Mouse (Mus musculus) cerebellum, postnatal 4 days (tissue): ENCODE data around the gene Itih2.
A peak's percentile ranks its signal among the peaks of the same experiment; 100 is the strongest.

Experiments
- DNase-seq, 2 experiments: peaks; one replicate each; pipeline ENCODE4 v3.0.0; 2022; ENCODE audit warnings: low spot score in 2 of 2, mixed read lengths in 1 of 2

The Itih2 gene

DNA sequence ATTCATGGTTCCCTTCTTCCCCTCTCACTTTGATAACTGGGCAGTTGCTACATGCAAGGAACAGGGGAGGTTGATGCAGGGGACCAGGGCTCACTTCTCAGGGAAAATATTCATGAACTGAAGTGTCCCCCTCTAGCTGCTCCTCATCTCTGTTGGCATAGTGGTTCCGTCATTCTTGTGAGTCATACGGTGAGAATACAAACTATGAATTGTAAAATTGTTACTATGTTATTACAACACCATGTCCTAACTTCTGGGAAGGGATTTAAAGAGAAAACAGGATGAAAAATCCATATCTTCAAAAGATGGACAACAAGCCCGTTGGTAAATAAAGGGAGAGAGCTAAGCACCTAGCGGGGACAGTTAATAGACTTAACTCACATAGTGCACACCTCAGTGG, at the start of gene Itih2:
Gene Itih2, minus strand, starts transcription at position 101 of the 400 bp plus-strand sequence.
- DNase-seq, result no peak

DNA sequence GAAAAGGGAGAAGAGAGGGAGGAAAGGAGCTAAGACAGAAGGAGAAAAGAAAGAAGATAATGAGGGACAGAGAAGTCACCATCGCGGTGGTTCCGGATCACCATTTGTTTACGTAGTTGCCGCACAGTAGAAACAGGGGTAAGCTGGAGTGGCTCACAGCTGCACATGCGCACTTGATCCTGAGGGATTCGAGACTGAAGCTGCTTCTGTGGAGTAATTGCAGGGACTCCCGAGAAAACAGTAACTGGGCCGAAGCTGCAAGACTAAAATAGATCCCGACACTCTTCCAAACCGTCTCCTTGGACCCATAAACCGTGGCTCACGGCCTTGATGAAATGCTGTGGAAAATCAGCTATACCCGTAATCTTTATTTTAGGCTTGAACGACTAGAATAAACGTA, 38.8 kb upstream of the Itih2 start:
- no peak for DNase-seq

DNA sequence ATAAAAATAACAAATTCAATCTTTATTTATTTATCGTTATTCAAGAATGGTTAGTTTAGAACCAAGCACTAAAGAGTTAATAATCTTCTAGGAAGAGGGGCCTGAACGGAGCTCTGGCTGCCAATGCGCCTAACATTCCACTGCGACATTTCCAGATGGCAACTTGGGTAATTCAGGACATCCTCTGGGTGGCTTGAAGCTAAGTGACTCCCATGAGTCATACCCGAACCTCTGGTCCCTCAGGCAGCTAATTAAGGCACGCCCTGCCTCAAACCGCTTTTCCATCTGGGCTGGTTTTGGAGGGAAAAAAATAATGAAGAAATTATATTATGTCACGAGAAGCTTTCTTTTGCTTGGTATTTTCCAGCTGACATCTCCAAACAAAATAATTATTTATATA, 36.8 kb upstream of the Itih2 start:
- no peak for DNase-seq

DNA sequence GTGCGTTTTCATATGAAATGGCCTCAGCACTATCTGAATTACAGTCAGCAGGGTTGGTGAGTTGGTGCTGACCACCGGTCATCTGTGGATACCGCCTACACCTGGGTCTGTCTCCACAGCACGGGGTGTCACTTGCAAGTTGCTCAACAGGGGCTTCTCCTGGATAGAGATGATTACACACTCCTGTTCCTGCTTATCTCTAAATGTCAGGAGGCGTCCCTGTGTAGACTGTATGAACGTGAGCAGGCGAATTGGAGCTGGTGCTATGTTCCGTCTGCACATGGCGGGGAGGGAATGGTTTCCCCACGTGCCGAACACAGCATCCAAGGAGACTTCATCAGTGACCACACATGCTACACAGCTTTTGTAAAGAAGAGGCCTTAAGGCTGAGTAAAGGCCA, 36.1 kb upstream of the Itih2 start:
- no peak for DNase-seq

DNA sequence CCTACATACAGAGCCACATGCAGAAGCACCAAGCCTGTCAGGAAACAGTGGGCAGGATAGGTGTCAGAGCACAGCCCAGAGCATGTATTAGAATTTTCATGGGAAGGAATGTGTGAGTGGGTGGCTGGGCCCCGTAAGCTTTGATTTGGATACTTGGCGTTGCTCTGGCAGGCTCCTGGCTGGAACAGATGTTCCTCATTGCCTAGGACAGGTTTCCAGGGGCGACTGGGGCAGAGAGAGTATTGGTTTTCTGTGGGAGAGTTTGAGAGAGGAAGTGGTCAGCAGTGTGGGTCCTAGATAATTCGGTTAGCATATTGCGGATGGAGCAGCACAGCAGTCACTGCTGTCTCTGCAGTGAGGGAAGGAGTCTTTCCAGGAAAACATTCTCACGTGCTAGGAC, 35.4 kb upstream of the Itih2 start:
- no peak for DNase-seq

DNA sequence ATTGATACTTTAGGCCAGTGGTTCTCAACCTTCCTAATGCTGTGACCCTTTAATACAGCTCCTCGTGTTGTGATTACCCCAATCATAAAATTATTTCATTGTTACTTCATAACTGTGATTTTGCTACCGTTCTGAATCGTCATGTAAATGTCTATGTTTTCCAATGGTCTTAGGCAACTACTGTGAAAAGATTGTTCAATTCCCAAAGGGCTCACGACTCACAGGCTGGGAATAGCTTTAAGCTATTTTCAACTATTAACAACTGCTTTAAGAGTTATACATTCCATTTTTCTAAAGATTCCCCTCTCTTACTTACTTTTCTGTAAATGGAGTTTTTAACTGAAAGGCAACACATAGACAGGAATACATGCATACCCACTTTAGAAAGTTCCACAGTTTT, 30.8 kb upstream of the Itih2 start:
- no peak for DNase-seq

DNA sequence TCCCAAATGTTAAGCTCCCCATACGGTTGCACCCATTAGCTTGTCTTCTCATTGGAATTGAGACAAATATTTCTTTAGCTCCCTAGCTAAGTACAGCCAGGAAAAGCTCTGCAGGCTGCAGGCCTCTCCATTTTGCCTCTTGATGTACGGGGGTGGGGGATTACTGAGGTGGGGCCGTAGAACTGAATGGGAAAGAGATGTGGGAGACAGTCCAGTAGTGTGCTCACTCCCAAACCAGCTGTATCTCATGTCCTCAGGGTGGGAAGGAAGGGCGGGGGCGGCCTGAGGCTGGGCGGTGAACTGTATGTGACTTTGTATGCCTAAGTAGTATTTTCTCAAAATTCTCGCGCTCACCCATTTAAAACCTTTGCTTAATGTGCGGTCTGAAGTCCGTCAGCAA, 26.0 kb upstream of the Itih2 start:
- DNase-seq, result no peak

GRCm38 (mm10) chr2:10153201-10154075, 22.2 kb upstream of the Itih2 start, which contains the start of gene Itih5:
TSS of gene Itih5 (plus strand) at chr2:10153571.
- peak in 1 of 2 experiments; percentile 18 for DNase-seq

- DNase-seq, result no peak
Measured at GRCm38 (mm10) chr2:10152590-10152989, 21.4 kb upstream of the Itih2 start.

GRCm38 (mm10) chr2:10147176-10147575, 16.0 kb upstream of the Itih2 start:
- DNase-seq, result no peak

- DNase-seq, result no peak
Measured at GRCm38 (mm10) chr2:10145514-10145913, 14.3 kb upstream of the Itih2 start.

DNA sequence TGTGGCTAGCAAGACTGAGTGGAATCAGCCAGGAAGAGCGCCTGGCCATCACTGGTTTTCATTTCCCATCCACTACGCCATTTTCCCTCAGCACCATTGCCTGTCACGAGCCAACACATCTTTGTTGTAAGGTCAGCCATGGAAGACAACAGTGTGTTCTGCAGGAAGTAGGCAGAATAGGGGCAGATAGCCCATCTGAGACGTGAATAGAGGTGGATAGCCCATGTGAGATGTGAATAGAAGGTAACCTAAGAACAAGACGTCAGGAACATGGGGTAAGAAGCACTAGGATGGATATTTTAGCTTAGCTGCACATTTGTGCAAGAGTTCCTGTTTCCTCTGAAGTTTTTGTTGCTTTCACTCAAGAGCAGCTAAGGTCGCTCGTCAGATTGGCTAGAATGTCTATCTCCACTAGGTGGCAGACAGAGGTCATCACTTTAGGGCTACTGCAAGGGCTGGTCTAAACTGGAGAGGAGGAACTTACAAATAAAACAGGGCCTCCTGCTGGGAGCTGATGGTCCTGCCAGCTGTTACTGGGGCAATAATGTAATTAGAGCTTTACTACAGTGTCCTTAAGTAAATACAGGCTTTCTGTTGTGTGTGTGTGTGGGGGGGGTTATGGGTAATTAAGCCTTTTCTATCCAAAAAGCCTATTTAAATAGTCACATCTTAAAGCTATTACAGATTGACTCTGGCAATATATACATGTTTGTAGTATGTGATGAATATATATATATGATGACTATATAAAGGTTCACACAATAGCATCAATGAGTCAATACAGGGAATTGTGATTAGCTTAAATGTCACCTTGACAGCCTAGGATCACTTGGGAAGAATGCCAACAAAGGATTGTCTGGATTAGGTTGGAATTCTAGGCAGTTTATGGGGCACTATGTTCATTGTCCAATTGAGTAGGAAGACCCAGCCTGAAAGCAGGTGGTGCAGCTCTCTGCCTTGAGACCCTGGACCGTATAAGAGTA, 11.6 kb upstream of the Itih2 start:
- DNase-seq, result peak in 1 of 2 experiments; percentile 71

DNA sequence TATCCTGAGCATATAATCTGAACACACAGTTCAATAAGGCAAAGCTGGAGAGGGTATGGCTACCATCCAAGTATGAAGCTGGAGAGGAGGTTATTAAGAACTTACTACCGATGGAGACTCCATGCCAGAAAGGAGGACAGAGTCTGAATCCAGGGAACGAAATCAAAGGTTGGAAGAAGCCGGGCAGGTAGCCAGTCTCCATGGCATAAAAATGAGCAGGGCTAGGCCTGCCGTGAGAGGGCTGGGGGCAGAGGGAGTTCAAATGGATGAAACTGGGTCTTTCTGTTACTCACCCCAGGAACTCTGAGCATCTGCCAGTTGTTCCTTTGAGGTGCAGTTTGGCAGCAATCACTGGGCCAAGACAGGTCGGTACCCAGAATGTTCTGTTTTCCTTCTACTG, 9.3 kb upstream of the Itih2 start:
- DNase-seq, result no peak

DNA sequence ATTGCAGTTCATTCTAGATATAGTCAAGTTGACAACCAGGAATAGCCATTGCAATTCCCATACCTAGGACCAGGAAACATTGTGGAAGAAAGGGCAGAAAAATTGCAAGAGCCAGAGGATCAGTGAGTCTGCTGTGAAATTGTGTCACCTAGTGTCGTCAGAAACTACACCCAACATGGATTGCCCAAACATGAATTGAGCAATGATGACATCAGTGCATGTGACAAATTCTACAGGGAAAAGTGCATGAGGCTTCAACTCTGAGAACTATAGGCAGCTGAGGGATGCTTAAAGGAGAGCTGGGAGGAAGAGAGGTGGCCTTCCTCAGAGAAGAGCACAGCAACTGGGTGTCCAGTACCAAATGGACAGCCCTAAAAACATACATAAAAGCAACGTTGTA, 6.1 kb upstream of the Itih2 start:
- DNase-seq, result no peak

- no peak for DNase-seq
Measured at GRCm38 (mm10) chr2:10133941-10134340, 2.7 kb upstream of the Itih2 start.

- no peak for DNase-seq
Measured at GRCm38 (mm10) chr2:10132128-10132527, 932 bp upstream of the Itih2 start.

GRCm38 (mm10) chr2:10130341-10130990, 730 bp downstream of the Itih2 start:
- no peak for DNase-seq

GRCm38 (mm10) chr2:10128571-10128970, 2.6 kb downstream of the Itih2 start:
- no peak for DNase-seq

- no peak for DNase-seq
Measured at GRCm38 (mm10) chr2:10127471-10127870, 3.7 kb downstream of the Itih2 start.

- DNase-seq, result no peak
Measured at GRCm38 (mm10) chr2:10126122-10126521, 5.1 kb downstream of the Itih2 start.

DNA sequence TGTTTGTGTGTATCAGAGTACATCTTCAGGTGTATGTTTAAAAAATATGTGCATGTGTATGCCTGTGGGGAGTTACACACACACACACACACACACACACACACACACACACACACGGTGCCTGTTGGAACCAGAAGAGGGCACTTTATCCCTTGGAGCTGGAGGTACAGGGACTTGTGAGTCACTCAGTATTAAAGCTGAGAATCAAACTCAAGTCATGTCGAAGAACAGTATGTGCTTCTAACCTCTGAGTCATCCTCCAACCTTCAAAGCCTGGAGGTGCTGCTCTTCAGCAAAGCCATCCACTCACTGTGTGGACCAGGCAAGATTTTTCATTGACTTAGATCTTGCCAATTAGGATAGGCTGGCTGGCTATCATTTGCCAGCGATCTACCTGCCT, 9.4 kb downstream of the Itih2 start:
- DNase-seq, result no peak

DNA sequence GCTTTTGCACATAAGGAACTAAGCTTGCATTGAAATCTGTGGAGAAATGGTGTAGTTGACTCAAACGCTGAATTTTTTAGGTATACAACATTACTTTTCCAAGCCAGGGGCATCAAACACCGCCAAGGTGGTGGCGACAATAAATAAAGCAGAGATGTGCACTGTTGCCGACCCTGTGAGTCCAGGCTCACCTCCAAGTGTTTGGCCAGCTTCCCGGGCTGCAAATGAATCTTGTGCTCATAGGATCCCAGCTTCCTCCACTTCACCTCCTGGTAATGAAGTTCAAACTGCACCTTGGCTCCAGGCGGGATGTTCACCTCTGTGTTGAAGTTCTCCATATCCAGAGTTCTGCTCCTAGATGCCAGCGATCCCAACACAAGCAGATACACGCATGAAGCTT, 11.9 kb downstream of the Itih2 start:
- no peak for DNase-seq
